23 mouse cellular contexts compared by ENCODE assay signal in genomic region chr9:88330316-88330715, GRCm38 (mm10). TPM values are rescaled to one million over a fixed set of nuclear protein-coding genes. Genes with fewer than 3 reads are reported as not detected.
DNase-seq lines count a peak whose midpoint lies in the region; ATAC-seq and TF ChIP-seq lines count a peak whose summit lies in the region.
"Had no signal": no experiment of that assay in that cellular context is flagged by ENCODE, and none has a peak within 500 bp of the region (broad histone marks: within the 10 kb centered on the region; RNA-seq: fewer than 3 reads in every experiment).

No protein-coding gene starts in this region.

- no peak for TF ChIP-seq CTCF in heart, postnatal 0 days (IDR thresholded peaks at IDR 0.05; ENCODE audit: low read depth)

- H3K27me3 ChIP-seq in heart, postnatal 0 days (ENCODE audit: control insufficient read depth, insufficient read depth, low read length): no peaks in the 10 kb centered on the region
- peaks cover 42% of the 10 kb centered on the region for H3K27me3 ChIP-seq in liver, embryonic 13.5 days
- peaks cover 7% of the 10 kb centered on the region; the same call in 1 of the 2 replicates for H3K27me3 ChIP-seq in liver, embryonic 11.5 days (replicated peaks; ENCODE audit: control insufficient read depth, insufficient read depth, low read length)
- 0 out of 2 replicates have a peak, but pooled peaks cover 4% of the 10 kb centered on the region for H3K27me3 ChIP-seq in limb, embryonic 15.5 days

- intact Hi-C loops in heart, postnatal 36 days (cut with DNase I): no loop called here

- no peak overlapping the region for H3K4me3 ChIP-seq in heart, postnatal 0 days (ENCODE audit: low read depth, low read length)
- H3K4me3 ChIP-seq in liver, embryonic 13.5 days (replicated peaks): no peak overlapping the region
- no peak overlapping the region for H3K4me3 ChIP-seq in liver, embryonic 11.5 days (ENCODE audit: low read depth, low read length)
- no peak overlapping the region for H3K4me3 ChIP-seq in limb, embryonic 15.5 days
- H3K4me3 ChIP-seq: embryonic facial prominence, embryonic 12.5 days; forebrain, embryonic 10.5 days; heart, embryonic 13.5 days; hindbrain, embryonic 10.5 days had no signal

- peak overlapping the region; percentile 73 for H3K4me2 ChIP-seq in heart, postnatal 0 days (ENCODE audit: low read depth, low read length)
- peak overlapping the region; percentile 71; the same call in 1 of the 2 replicates for H3K4me2 ChIP-seq in liver, embryonic 13.5 days
- no peak overlapping the region for H3K4me2 ChIP-seq in liver, embryonic 11.5 days
- no peak overlapping the region for H3K4me2 ChIP-seq in limb, embryonic 15.5 days
- H3K4me2 ChIP-seq: embryonic facial prominence, embryonic 12.5 days; hindbrain, embryonic 14.5 days had no signal

- no peak for ATAC-seq in heart, postnatal 0 days (ENCODE audit: insufficient read depth, low read depth)
- ATAC-seq in liver, embryonic 13.5 days (ENCODE audit: low read depth): no peak
- ATAC-seq in liver, embryonic 11.5 days (replicated peaks; ENCODE audit: low FRiP score): no peak
- ATAC-seq in limb, embryonic 15.5 days (ENCODE audit: insufficient number of reproducible peaks, low FRiP score, low TSS enrichment, low read depth): no peak
- ATAC-seq: forebrain, embryonic 14.5 days had no signal

- DNase-seq in heart, postnatal 0 days (ENCODE audit: low spot score): no peak
- no peak for DNase-seq in heart, postnatal 4 days
- no peak for DNase-seq in liver, embryonic 13.5 days
- DNase-seq in liver, embryonic 11.5 days (ENCODE audit: low spot score): no peak
- peak; percentile 54 for DNase-seq in adipocyte (ENCODE audit: low spot score)
- no peak for DNase-seq in embryo, embryonic 10 days (ENCODE audit: low spot score)
- no peak for DNase-seq in heart, postnatal 36 days
- DNase-seq: adrenal gland, postnatal 14 days; cerebellum, adult 11-12 months; cerebellum, adult 9-10 months; cerebellum, postnatal 36 days; embryo, embryonic 11 days; gastrocnemius, adult 2 months; gastrocnemius, postnatal 25 days; heart, adult 11 months; heart, postnatal 10 days had no signal

- no peak for TF ChIP-seq EP300 in heart, postnatal 0 days (IDR thresholded peaks at IDR 0.05; ENCODE audit: low read depth)

- H3K27ac ChIP-seq in heart, postnatal 0 days (ENCODE audit: low read depth): no peak overlapping the region
- H3K27ac ChIP-seq in liver, embryonic 13.5 days: no peak overlapping the region
- H3K27ac ChIP-seq in liver, embryonic 11.5 days (ENCODE audit: low read depth, low read length): no peak overlapping the region
- H3K27ac ChIP-seq in limb, embryonic 15.5 days: 0 out of 2 replicates have a peak overlapping the region, but pooled peaks have one; percentile 11
- H3K27ac ChIP-seq: embryonic facial prominence, embryonic 12.5 days; forebrain, embryonic 10.5 days; gastrocnemius, adult 2 months; heart, embryonic 13.5 days; hindbrain, embryonic 10.5 days; hindbrain, embryonic 14.5 days had no signal

- 67% methylated on average over 3 of the region's 3 CpGs for WGBS in heart, postnatal 0 days
- 51% methylated on average over 3 of the region's 3 CpGs for WGBS in liver, embryonic 13.5 days (ENCODE audit: insufficient replicate concordance)
- 65% methylated on average over 3 of the region's 3 CpGs for WGBS in liver, embryonic 11.5 days
- 59% methylated on average over 3 of the region's 3 CpGs for WGBS in limb, embryonic 15.5 days

- H3K36me3 ChIP-seq in heart, postnatal 0 days (replicated peaks; ENCODE audit: control insufficient read depth, insufficient read depth, low read length): 0 out of 2 replicates have a peak, but pooled peaks cover 7% of the 10 kb centered on the region
- H3K36me3 ChIP-seq in liver, embryonic 13.5 days: no peaks in the 10 kb centered on the region
- no peaks in the 10 kb centered on the region for H3K36me3 ChIP-seq in liver, embryonic 11.5 days (ENCODE audit: control insufficient read depth, insufficient read depth, low read length)
- H3K36me3 ChIP-seq in limb, embryonic 15.5 days: no peaks in the 10 kb centered on the region
- H3K36me3 ChIP-seq: embryonic facial prominence, embryonic 12.5 days; forebrain, embryonic 10.5 days; heart, embryonic 13.5 days; hindbrain, embryonic 10.5 days had no signal

- H3K9me3 ChIP-seq in heart, postnatal 0 days (replicated peaks; ENCODE audit: control insufficient read depth, low read length): no peaks in the 10 kb centered on the region
- no peaks in the 10 kb centered on the region for H3K9me3 ChIP-seq in liver, embryonic 13.5 days (replicated peaks)
- no peaks in the 10 kb centered on the region for H3K9me3 ChIP-seq in liver, embryonic 11.5 days (ENCODE audit: control insufficient read depth, low read length)
- H3K9me3 ChIP-seq in limb, embryonic 15.5 days: no peaks in the 10 kb centered on the region
- H3K9me3 ChIP-seq: embryonic facial prominence, embryonic 12.5 days; forebrain, embryonic 10.5 days; heart, embryonic 13.5 days had no signal

- H3K4me1 ChIP-seq in heart, postnatal 0 days (ENCODE audit: control insufficient read depth, insufficient read depth): peaks cover 16% of the 10 kb centered on the region
- H3K4me1 ChIP-seq in liver, embryonic 13.5 days (replicated peaks): peaks cover 6% of the 10 kb centered on the region
- H3K4me1 ChIP-seq in liver, embryonic 11.5 days (replicated peaks; ENCODE audit: control insufficient read depth, insufficient read depth, low read length): no peaks in the 10 kb centered on the region
- H3K4me1 ChIP-seq in limb, embryonic 15.5 days: peaks cover 22% of the 10 kb centered on the region

- H3K9ac ChIP-seq in heart, postnatal 0 days (replicated peaks; ENCODE audit: low read depth, low read length): no peak overlapping the region
- H3K9ac ChIP-seq in liver, embryonic 13.5 days: no peak overlapping the region
- no peak overlapping the region for H3K9ac ChIP-seq in liver, embryonic 11.5 days (ENCODE audit: low read depth, low read length)
- no peak overlapping the region for H3K9ac ChIP-seq in limb, embryonic 15.5 days
- H3K9ac ChIP-seq: embryonic facial prominence, embryonic 12.5 days; heart, embryonic 13.5 days; hindbrain, embryonic 14.5 days had no signal

RNA-seq across cellular contexts. Expression of gene Nt5e, which starts 3.3 kb away (rescaled TPM):
- total RNA-seq in heart, postnatal 0 days (2014; rRNA removed; ENCODE audit: low replicate concordance): 17.0 and 24.4 TPM in 2 replicates
- 9.2 and 9.4 TPM in 2 replicates for polyA plus RNA-seq in heart, postnatal 0 days (2015; fragmentation: Nextera tagmentation; extraction: Ambion mirVana)
- 10 to 100 TPM in 1 of 2 experiments, 1 to 10 TPM in 1; 9.3 to 10.1 TPM for total RNA-seq in heart, postnatal 4 days (2021)
- polyA plus RNA-seq in liver, embryonic 13.5 days (2015; fragmentation: Nextera tagmentation; extraction: Ambion mirVana): 6.5 and 8.6 TPM in 2 replicates
- polyA plus RNA-seq in liver, embryonic 11.5 days (2014; fragmentation: Nextera tagmentation; extraction: Ambion mirVana): 6.3 and 7.3 TPM in 2 replicates
- polyA plus RNA-seq in limb, embryonic 15.5 days (2015; fragmentation: Nextera tagmentation; extraction: Ambion mirVana): 39.3 and 40.2 TPM in 2 replicates
- total RNA-seq in heart, postnatal 36 days (2021): 10 to 100 TPM; 13.0 to 14.1 TPM

Comparison
In these comparisons a context has a peak if more than half of its experiments do, and no peak if none do; other contexts are left out.
1. H3K4me2 ChIP-seq: peak in heart, postnatal 0 days (single experiment) and liver, embryonic 13.5 days (single experiment); none in liver, embryonic 11.5 days (single experiment) and limb, embryonic 15.5 days (single experiment).